Mouse (Mus musculus) heart, adult 18-20 months (tissue): Measurements from ENCODE around the gene Ppp1r9b. TPM values are rescaled to one million over a fixed set of nuclear protein-coding genes. Genes with fewer than 3 reads are reported as not detected.
A peak's percentile ranks its signal among the peaks of the same experiment; 100 is the strongest.
"Not testable (repeated sequence)": the region's sequence is repeated elsewhere in the genome, so short reads cannot be mapped to it uniquely, and the experiment has no call there.

ENCODE experiments used
- DNase-seq, 2 experiments: peaks; one replicate each; pipeline ENCODE4 v3.0.0; 2021 to 2022; ENCODE audit warnings: mixed read lengths in 1 of 2
- total RNA-seq, 2 experiments: library from RNA; stranded (reverse); gene quantifications; 2 replicates each; pipeline ENCODE4 v1.2.3; 2021

The Ppp1r9b gene
- total RNA-seq, 2 experiments from 2014 or later = 44.8 to 47.2 TPM

DNA sequence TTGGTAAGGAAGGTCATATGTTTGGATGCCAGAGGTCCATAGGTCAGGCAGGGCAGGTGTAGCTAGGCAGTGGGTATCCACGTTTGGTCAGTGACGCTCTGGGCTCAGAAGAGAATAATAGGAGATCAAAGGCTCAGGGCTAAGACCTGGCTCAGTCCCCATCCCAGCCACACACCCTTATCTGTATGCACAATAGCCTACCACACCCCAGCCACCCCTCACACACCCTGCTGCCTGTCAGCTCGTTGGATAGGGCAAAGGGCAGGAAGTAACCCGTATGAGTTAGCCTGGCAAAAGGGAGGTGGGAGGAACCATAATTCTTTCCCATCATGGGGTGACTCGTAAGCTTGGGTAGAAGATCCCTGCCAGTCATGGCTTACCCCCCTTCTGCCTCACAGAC, 6.8 kb downstream of the Ppp1r9b start:
- peak in 1 of 2 experiments; percentile 54 for DNase-seq

DNA sequence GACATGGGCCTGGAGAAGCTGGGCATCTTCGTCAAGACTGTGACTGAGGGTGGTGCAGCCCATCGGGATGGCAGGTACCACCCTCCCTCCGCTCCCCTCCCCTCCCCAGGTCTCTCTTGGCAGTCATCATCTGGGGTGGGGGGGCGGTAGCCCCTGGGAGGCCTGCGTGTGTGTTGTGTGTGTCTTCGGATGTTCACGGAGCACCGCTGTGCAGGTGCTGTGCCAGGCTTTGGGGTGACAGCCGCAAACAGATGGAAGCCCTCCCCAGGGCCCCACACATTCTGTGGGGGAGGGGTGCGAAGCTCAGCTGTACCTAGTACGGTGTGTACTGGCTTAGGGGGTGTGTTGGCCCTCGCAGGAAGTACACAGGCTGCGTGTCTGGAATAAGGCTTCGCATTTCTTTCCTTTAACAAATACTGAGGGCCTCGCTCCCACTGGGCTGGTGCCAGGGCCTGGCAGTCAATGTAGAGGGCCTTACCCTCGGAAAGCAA, 7.3 kb downstream of the Ppp1r9b start:
- DNase-seq = peak; percentile 65 to 75

DNA sequence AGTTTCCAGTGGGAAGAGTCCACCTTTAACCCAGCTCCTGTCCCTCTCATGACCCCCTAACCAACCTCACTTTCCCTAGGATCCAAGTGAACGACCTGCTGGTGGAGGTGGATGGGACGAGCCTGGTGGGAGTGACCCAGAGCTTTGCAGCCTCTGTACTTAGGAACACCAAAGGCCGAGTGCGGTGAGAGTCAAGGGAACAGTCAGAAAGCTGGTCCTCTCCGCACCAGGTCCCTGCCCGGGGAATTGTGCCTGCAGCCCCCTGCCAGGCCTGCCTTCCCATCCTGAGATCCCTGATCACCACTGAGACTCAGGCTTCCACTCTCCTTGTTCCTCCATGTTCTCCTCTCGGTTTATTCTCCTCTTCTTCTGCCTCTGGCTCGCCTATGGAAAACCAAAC, 9.3 kb downstream of the Ppp1r9b start:
- DNase-seq = no peak

DNA sequence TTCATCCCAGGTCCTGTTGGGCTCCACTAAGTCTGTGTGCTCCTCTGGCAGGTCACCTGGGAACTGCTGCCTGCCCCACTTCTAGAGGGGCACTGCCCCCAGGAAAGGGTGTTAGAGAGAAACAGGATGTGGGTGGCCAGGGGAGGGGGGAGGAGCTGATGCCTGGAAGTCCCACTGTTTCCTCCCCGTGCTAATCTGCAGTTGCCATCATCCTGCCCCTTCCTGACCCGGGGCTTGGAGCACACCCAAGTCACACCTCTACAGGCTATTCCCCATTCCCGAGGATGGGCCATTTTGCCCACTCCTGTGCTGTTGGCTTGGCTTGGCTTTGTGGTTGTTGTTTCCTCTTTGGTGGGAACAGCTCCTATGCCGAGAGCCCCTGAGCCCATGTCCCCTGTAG, 9.7 kb downstream of the Ppp1r9b start:
- DNase-seq = peak in 1 of 2 experiments; percentile 74

DNA sequence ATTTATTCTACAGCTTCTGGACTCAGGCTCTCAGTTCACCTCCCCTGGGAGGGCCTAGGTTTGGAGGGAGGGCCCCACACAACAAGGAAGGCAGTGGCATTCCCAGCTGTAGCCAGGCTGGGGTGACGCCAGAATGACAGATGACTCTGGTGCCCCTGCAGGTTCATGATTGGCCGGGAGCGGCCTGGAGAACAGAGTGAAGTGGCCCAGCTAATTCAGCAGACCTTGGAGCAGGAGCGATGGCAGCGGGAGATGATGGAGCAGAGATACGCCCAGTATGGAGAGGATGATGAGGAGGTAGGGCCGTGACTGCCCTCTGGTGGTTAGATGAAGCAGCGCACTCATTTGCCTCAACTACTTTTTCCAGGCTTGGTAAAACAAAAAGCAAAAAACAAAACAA, 10.2 kb downstream of the Ppp1r9b start:
- peak; percentile 75 to 85 for DNase-seq

DNA sequence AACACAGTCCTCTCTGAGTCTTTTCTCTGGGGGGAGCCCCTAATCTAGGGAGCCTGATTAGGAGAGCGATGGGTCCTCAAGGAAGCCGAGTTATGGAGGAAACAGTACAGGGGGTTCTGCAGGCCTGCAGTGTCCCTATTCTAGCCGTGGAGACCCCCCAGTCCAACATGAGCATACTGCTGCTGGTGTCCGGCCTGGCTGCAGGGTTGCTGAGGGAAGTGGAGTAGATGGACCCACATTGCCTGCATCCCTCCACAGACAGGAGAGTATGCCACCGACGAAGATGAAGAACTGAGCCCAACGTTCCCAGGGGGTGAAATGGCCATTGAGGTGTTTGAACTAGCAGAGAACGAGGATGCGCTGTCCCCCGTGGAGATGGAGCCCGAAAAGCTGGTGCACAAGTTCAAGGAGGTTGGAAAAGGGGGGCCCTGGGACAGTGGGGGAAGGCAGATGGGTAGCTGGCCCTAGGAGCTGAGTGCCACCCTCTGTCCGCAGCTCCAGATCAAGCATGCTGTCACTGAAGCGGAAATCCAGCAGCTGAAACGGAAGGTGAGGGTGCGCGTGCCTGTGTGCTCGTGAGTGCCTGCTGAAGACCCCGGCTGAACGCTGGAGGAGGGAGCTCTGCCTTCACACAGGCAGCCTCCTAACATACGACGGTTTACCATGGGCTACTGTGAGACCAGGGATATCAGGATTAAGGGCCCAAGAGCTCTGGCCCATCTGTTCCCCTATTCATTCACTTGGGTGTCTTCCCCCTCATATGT, 10.9 kb downstream of the Ppp1r9b start:
- no peak for DNase-seq

DNA sequence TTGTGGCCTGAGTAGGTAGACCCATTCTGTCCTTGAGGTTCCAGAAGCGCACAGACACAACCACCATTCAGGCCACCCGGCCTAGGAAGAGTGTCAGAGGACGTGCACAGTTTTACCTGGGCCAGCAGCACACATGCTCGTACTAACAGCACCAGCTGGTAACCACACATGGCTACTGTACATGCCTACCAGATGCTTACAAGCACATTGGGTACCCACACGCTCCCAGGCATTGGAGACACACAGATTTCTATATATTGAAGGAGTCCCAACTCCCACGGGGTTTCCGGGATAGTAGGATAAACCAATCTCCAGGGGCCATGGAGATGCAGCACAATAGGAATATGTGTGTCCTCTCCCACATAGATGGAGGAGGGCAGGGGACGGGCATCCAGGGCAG, 11.9 kb downstream of the Ppp1r9b start:
- DNase-seq = no peak

DNA sequence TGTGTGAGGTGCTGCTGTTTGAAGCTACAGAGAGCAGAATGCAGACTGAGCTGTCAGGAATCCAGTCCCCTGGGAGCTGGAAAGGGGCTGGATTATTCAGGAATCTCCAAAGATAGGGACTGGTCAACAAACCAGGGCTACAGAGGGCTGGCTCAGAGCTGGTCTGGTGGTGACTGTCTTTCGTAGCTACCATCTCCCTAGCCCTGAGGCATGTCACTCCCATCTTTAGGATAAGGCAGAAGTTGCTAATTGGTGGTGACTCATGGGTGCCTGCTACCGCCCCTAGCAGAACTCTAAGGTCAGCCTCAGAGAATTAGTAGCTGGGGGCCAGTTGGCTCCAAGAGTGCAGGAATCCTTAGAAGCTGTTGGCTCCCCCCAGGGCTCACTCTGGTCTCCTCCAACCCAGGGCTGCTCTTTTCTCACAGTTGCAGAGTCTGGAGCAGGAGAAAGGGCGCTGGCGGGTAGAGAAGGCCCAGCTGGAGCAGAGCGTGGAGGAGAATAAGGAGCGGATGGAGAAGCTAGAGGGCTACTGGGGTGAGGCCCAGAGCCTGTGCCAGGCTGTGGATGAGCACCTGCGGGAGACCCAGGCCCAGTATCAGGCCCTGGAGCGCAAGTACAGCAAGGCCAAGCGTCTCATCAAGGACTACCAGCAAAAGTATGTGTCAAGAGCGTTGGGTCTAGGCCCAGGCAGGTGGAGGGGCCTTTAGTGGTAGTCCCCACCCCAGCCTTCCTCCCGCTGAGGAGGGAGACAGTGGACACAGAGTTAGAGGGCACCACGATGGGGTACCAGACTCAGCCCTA, 13.5 kb downstream of the Ppp1r9b start:
- DNase-seq = no peak

DNA sequence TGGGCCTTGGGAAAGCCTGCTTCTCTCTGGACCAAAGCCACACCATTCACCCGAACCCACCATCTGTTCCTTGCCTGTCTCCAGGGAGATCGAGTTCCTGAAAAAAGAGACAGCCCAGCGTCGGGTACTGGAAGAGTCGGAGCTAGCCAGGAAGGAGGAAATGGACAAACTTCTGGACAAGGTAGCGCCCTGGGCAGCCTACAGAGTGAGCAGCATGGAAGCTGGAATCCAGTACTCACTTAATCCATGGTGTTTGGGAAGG, 14.0 kb downstream of the Ppp1r9b start:
- no peak for DNase-seq

DNA sequence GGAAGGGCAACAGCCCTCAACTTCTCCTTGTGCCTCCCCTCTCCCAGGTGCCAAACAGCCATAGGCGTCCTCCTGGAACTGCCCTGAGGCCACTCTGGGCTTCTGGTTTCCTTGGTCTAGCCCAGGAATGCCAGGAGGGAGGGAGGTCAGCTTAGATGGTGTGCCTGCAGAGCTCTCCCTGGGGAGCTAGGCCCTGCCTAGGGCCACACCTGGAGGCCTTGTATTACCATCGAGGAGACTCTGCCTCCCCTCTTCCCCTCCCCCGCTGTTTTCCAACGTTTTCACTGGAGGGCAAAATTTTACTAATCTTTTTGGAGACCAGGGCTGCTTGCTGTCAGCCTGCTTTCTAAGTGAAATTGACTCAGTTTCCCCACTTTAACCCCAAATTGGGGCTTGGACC, 15.2 kb downstream of the Ppp1r9b start:
- DNase-seq = no peak

DNA sequence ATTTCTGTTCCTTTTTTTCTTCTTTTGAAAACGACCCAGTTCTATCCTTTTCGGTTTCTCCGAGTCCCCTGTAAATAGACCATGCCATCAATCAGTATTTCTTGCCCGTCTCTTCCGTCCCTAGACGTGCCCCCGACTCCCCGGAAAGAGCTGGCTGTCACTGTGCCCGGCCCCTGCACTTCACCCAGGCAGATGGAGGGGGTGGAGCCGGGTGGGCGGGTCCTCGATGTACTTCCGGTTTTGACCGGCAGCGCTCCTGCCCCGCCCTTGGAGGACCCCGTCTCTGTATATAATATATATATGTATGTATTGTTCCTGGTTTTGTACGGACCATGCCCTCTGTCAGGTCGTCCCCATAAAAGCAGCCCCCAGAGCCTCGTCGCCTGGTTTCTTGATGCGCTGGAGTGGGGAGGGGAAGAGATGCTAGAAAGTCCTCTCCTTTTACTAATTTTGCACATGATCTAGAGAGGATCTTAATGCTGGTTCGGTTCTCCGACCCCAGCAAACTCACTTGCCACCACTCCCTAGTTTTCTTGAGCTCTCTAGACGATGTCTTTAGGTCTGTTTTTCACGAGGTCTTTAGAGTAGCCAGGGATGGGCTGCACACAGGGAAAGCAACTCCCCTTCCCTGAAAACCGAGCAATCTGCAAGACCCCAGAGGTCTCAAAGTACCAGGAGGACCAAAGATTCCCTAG, 15.8 kb downstream of the Ppp1r9b start:
- peak; percentile 84 to 85 for DNase-seq

DNA sequence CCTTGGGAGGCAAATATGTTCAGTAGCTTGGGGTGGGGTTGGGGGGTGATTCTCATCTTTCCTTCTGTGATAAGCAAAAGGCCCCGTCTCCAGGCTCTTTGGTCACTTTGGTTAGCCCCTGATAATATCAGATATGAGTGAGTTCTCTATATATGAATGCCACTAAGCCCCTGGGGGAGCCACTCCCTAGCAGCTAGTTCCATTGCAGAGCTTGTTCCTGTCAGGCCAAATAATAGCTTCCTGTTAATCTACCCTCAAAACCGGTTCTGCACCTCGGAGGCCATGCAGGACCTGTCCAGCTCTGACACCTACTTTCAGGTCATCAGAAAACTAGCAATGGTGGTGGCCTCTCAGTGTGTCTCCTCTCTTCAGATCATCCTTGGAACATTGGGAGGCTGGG, 16.6 kb downstream of the Ppp1r9b start:
- no peak for DNase-seq

DNA sequence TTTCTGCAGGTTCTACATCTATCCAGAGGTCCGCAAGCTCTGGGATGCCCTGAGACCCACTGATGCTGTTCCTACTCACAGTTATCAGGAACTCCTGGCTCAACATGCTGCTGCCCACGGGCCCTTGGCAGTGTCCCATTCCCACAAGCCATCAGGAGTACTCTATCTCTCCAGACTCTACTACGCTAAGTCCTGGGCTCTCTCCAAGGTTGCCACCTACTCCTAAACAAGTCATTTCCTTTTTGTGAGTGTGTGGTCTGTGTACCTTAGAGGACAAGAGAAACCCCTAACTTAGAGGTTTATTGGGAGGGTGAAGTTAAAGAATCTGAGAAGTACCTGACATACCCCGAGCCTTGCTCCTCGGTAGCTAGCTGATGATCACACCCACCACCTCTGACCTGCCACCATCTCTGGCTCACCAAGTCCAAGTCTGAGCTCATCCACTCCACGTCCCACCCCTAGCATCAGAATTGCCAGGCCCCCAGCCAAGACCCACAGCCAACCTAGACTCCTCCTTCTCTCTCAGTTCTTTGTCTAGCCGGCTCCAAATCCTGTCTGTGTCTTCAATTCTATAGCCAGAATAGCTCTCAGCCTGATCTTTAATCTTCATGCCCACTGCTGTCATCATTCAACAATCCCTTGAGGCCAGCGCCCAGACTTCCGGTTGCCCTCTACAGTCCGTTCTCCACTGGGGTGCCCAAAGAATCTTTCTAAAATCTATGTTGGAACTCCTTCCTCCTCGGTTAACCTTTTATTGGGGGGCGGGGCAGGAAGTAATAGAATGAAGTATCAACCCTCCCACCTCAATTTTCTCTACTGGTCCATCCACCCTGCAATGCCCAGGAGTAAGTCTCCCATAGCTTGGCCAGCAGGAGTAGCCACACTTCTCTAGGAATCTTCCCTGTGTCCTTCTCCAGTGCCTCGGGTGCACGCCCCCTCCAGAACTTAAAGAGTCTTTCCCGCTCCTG, 18.1 kb downstream of the Ppp1r9b start:
- DNase-seq = no peak

DNA sequence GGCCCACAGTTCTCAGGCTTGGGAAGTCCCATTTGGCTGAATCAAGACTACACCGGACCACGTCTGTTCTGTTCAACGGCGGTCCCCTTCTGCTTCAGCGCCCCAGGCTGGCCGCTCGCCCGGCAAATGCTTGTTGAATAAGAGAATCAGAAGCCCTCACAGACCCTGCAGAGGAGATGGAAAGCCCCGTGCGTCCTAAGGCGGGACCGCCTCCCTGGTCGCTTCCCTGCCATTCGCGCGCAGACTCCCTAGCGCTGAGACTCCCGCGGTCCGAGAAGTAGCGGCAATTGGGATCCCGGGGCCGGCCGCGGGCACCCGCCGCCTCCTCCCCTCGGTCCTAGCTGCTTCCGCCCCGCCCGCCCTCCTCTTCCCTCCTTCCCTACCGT, 18.8 kb downstream of the Ppp1r9b start, which contains the start of gene Samd14:
Gene Samd14, plus strand, starts transcription at position 251 of the 386 bp plus-strand sequence.
- peak; percentile 60 to 70 for DNase-seq

DNA sequence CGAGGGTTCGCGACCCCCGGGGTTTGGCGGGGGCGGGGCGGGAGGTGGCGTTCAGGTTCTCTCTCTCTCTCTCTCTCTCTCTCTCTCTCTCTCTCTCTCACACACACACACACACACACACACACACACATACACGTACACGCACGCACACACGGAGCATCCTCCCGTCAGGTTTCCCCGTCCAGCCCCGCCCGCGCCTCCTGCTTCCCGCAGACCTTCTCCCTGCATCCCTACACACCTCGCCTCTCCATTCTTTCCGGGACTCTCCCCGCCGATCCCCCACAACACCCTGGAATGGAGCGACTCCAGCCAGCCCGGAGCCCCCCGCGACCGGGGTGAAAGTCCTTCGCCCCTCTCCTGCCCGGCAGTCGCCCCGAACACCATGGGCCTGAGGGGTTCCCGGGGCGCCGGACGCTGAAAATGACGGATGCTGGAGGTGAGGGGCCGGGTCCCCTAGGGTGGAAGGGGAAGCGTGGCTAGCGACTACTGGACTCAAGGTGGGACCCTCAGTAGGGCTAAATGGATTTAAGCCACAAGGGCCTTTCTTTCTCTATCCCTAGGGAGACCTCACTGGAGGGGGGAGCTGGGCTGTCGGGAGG, 19.4 kb downstream of the Ppp1r9b start:
- DNase-seq = peak in 1 of 2 experiments; percentile 25

DNA sequence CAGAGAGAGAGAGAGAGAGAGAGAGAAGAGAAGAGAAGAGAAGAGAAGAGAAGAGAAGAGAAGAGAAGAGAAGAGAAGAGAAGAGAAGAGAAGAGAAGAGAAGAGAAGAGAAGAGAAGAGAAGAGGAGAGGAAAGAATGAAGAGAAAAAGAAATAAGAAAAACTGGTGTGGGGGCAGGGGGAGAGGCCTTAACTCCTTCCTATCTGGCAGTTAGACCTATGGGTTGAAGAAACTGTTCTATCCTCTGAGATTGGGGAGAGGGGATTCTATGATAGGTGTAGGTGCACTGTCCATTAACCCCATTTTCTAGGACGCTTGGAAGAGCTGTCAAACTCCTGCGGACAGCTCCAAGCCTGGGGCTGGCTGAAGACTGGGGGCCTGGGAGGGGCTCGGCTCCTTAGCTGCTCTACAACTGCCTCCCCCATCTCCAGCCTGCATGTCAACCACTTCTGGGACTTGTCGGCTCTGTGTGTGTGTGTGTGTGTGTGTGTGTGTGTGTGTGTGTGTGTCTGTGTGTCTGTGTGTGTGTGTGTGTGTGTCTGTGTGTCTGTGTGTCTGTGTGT, 20.1 kb downstream of the Ppp1r9b start:
- not testable (repeated sequence) for DNase-seq

DNA sequence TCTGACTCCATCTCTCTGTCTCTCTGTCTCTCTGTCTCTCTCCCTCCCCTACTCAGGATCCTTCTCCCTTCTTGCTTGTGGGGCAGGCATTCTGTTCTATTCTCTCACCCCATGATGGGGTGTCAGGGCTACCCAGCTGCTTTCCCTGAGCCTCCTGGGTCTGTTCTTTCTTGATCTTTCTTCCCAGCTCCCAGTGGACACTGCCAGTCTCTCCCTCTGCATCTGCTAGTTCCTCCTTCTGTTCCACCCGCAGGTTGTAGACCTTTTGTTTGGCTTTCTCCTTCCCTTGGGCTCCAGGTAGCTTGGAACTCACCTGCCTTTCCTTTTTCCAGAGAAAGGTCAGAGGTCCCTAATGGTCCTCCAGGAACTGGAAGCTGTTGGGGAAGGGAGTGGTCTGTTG, 20.6 kb downstream of the Ppp1r9b start:
- DNase-seq = no peak

DNA sequence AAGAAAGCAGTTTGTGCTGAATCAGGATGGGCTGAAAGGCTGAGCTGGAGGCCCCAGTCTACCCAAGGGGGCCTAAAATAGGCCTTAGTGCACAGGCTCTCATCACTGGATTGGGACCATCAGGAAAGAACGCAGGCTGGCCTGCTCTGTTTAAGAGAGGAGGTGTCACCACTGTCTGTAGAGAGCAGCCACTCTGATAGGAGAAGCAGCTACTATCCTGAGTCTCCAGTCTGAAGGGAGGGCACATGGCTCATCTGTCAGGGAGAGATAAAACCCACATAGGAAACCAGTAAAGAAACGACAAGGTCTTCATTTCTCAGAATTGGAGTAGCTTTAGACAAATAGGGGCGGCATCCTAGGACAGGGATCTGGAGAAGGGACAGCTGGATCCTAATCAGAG, 21.2 kb downstream of the Ppp1r9b start:
- no peak for DNase-seq

DNA sequence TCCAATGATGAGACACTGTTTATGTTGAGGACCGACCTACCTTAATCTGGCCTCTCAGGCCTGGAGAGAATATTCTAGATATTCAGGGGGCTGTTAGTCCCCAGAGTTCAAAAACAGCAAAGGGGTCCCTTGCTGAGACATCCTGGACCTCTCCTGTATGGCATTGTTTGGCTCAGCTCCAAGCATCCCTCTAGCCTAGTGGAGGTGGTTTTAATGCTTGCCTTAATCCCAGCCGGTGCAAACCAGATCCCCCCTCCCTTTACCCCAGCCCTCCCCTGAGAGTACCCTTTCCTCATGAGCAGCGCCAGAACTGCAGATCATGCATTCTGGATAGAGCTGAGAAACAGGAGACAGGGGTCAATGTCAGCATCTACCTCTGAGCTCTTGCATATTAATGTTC, 21.7 kb downstream of the Ppp1r9b start:
- no peak for DNase-seq

DNA sequence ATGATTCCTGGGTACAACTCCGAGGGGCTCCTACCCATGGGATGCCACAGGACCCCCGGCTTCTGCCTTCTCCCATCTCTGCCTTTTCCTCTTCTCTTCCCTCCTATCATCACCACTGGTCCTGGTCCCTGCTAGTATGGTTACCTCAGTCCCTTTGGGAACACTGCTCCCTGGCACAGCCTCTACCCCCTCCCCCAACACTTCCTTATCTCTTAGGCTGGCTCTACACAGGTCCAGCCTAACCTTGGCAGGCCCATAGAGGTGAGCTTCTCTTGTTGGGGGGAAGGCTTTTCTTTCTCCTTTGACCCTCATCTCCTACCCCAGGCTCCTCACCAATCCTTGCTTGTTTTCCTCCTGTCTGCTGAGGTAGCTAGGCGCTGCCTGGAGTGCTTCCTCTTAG, 24.6 kb downstream of the Ppp1r9b start:
- peak in 1 of 2 experiments; percentile 32 for DNase-seq
